Mouse (Mus musculus) liver, embryonic 15.5 days (tissue): Measurements from ENCODE around the gene Elovl6. TPM values are rescaled to one million over a fixed set of nuclear protein-coding genes. Genes with fewer than 3 reads are reported as not detected.

Experiments used
- ATAC-seq: fragments of 200-750 bp; cut with Nextera tagmentation; 2 replicates; pipeline ENCODE4 v1.8.0; 2017; ENCODE audit warnings: moderate number of reproducible peaks, mild to moderate bottlenecking, moderate library complexity; ENCODE audit not compliant: insufficient read depth
- H3K27ac ChIP-seq: fragments of 300-500 bp; sonication (generic); replicated peaks from 2 replicates; pipeline ENCODE4 v1.5.1; 2015; ENCODE audit warnings: mild to moderate bottlenecking, inconsistent platforms
- H3K27me3 ChIP-seq: fragments of 300-500 bp; sonication (generic); 2 replicates; pipeline ENCODE4 v1.6.1; 2015; ENCODE audit warnings: mild to moderate bottlenecking, inconsistent platforms
- H3K36me3 ChIP-seq: fragments of 300-500 bp; sonication (generic); replicated peaks from 2 replicates; pipeline ENCODE4 v1.6.1; 2015; ENCODE audit warnings: moderate library complexity, mild to moderate bottlenecking, inconsistent platforms
- H3K4me1 ChIP-seq: fragments of 300-500 bp; sonication (generic); replicated peaks from 2 replicates; pipeline ENCODE4 v1.6.1; 2015; ENCODE audit warnings: inconsistent platforms
- H3K4me2 ChIP-seq: fragments of 300-500 bp; sonication (generic); 2 replicates; pipeline ENCODE4 v1.6.1; 2015; ENCODE audit warnings: moderate library complexity, mild to moderate bottlenecking, inconsistent platforms
- H3K4me3 ChIP-seq: fragments of 300-500 bp; sonication (generic); replicated peaks from 2 replicates; pipeline ENCODE4 v1.5.1; 2015; ENCODE audit warnings: mild to moderate bottlenecking, inconsistent platforms
- H3K9ac ChIP-seq: fragments of 300-500 bp; sonication (generic); 2 replicates; pipeline ENCODE4 v1.6.1; 2015; ENCODE audit warnings: moderate library complexity, mild to moderate bottlenecking, inconsistent platforms
- H3K9me3 ChIP-seq: fragments of 300-500 bp; sonication (generic); replicated peaks from 2 replicates; pipeline ENCODE4 v1.6.1; 2016; ENCODE audit warnings: inconsistent platforms
- WGBS: fragments of 180-500 bp; shearing (Covaris S2); methylation state at CpG from one replicate; pipeline ENCODE4 v1.1.7; 2015; ENCODE audit warnings: mixed read lengths; ENCODE audit not compliant: insufficient replicate concordance; 5-methylcytosine and 5-hydroxymethylcytosine counted together
- polyA plus RNA-seq: library from polyadenylated mRNA; unstranded; fragments of >200 nt; fragmentation: Nextera tagmentation; extraction: Ambion mirVana; gene quantifications from 2 replicates; pipeline ENCODE4 v1.2.1, GENCODE M21; 2015

The Elovl6 gene
- polyA plus RNA-seq, 1 experiment from 2014 or later, result 10.3 TPM

DNA sequence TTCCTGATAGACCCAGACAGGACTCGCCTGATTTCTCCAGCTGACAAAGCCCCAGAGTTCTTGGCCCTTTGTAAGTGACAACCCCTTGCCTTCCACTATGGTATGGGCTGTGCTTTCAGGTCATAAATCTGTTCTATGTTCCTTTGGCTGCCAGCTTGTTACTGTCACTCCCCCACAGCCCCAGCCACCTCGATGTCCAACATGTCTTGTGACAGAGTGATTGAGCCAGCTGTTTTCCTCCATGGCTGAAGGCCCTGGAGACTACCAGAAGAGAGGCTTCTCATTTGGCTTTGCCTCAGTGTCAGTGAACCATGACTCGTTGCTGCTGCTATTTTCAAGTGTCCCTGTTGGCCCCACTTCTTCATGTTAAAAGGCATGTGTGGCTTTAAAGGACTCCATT is 113.3 kb downstream of the Elovl6 start:
- Histone ChIP-seq H3K9me3 (no peaks in the 10 kb centered on the region), H3K27ac (no peak overlapping the region), H3K27me3 (no peaks in the 10 kb centered on the region), H3K4me1 (no peaks in the 10 kb centered on the region), H3K36me3 (no peaks in the 10 kb centered on the region), H3K4me3 (no peak overlapping the region), H3K4me2 (no peak overlapping the region), H3K9ac (no peak overlapping the region)
- 38% methylated on average over 3 of the region's 3 CpGs for WGBS
- no peak for ATAC-seq

GRCm38 (mm10) chr3:129646781-129647180 is 114.6 kb downstream of the Elovl6 start:
- Histone ChIP-seq H3K4me3 (no peak overlapping the region), H3K27ac (no peak overlapping the region), H3K27me3 (no peaks in the 10 kb centered on the region), H3K36me3 (no peaks in the 10 kb centered on the region), H3K4me2 (no peak overlapping the region), H3K9me3 (no peaks in the 10 kb centered on the region), H3K9ac (no peak overlapping the region), H3K4me1 (no peaks in the 10 kb centered on the region)
- no peak for ATAC-seq
- WGBS, result 59% methylated on average over 5 of the region's 5 CpGs

- no peak overlapping the region for H3K27ac ChIP-seq
- no peak overlapping the region for H3K4me3 ChIP-seq
- H3K36me3 ChIP-seq, result no peaks in the 10 kb centered on the region
- H3K9ac ChIP-seq, result no peak overlapping the region
- no peaks in the 10 kb centered on the region for H3K4me1 ChIP-seq
- ATAC-seq, result no peak
- H3K27me3 ChIP-seq, result no peaks in the 10 kb centered on the region
- no peaks in the 10 kb centered on the region for H3K9me3 ChIP-seq
- no peak overlapping the region for H3K4me2 ChIP-seq
- WGBS, result 80% methylated on average over 10 of the region's 10 CpGs
Measured at GRCm38 (mm10) chr3:129647312-129647711, 115.2 kb downstream of the Elovl6 start.

- ATAC-seq, result no peak
Measured at GRCm38 (mm10) chr3:129648598-129648997, 116.4 kb downstream of the Elovl6 start.

DNA sequence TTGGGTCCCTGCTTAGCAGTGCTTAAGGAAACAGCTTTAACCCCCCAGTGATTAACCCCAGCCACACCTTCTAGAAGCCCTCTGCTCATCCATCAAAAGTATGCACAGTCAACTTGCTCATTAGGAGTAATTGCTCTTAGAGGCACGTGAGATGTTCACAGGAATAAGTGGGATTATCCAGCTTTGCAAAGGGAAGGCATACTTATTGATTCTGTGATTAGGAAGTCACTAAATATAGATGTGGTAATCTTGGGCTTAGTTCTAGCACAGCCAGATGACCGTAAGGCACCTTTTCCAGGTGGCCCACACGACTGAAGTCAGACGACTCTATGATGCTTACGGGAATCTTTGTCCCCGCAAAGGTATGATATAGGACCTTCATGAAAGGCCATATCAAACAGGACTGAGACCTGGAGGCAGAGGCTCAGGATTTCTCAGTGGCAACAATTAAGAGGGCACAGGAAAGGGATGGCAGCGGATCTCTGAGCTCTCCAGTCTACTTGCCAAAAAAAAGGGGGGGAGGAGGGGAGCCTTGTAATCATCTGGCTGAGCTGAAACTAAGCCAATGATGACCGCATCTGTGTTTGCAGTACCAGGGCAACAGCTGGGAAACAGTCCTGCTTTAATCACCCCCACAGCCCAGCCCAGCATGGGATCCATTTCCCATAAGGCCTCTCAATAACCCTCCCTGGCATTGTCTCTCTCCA is 117.6 kb downstream of the Elovl6 start:
- 69% methylated on average over 8 of the region's 8 CpGs for whole genome bisulfite sequencing
- Histone ChIP-seq H3K4me3 (no peak overlapping the region), H3K4me2 (no peak overlapping the region), H3K9ac (no peak overlapping the region), H3K36me3 (no peaks in the 10 kb centered on the region), H3K27me3 (no peaks in the 10 kb centered on the region), H3K9me3 (no peaks in the 10 kb centered on the region), H3K4me1 (no peaks in the 10 kb centered on the region), H3K27ac (no peak overlapping the region)
- no peak for ATAC-seq

More at GRCm38 (mm10) chr3:129648598-129648997, 116.4 kb downstream of the Elovl6 start:
- no peaks in the 10 kb centered on the region for H3K36me3 ChIP-seq
- H3K27ac ChIP-seq, result no peak overlapping the region
- no peaks in the 10 kb centered on the region for H3K9me3 ChIP-seq
- no peaks in the 10 kb centered on the region for H3K4me1 ChIP-seq
- H3K9ac ChIP-seq, result no peak overlapping the region
- WGBS, result 73% methylated on average over 5 of the region's 5 CpGs
- no peak overlapping the region for H3K4me2 ChIP-seq
- H3K4me3 ChIP-seq, result no peak overlapping the region
- no peaks in the 10 kb centered on the region for H3K27me3 ChIP-seq

DNA sequence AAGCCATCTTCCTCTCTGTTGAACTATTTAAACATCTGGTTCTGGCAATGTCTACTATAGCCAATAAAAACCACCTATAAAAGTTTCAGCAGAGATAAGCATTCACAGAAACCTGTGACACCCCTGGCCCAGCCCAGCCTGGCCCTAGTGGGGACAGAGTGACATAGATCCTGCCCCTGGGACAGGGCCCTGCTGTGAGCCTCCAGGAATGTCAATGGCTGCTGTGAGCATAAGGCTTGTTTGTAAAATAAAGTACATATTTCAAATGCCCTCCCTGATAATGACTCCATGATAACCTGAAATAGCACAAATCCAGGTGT is 118.1 kb downstream of the Elovl6 start:
- no peak for ATAC-seq
- Histone ChIP-seq H3K4me1 (no peaks in the 10 kb centered on the region), H3K36me3 (no peaks in the 10 kb centered on the region), H3K9ac (no peak overlapping the region), H3K9me3 (no peaks in the 10 kb centered on the region), H3K27ac (no peak overlapping the region), H3K4me2 (no peak overlapping the region), H3K4me3 (no peak overlapping the region), H3K27me3 (no peaks in the 10 kb centered on the region)

GRCm38 (mm10) chr3:129650931-129651330 is 118.8 kb downstream of the Elovl6 start:
- Histone ChIP-seq H3K9me3 (no peaks in the 10 kb centered on the region), H3K27me3 (no peaks in the 10 kb centered on the region), H3K27ac (no peak overlapping the region), H3K4me2 (no peak overlapping the region), H3K9ac (no peak overlapping the region), H3K4me1 (no peaks in the 10 kb centered on the region), H3K36me3 (no peaks in the 10 kb centered on the region), H3K4me3 (no peak overlapping the region)
- ATAC-seq, result no peak
- 49% methylated on average over 1 of the region's 1 CpGs for WGBS

DNA sequence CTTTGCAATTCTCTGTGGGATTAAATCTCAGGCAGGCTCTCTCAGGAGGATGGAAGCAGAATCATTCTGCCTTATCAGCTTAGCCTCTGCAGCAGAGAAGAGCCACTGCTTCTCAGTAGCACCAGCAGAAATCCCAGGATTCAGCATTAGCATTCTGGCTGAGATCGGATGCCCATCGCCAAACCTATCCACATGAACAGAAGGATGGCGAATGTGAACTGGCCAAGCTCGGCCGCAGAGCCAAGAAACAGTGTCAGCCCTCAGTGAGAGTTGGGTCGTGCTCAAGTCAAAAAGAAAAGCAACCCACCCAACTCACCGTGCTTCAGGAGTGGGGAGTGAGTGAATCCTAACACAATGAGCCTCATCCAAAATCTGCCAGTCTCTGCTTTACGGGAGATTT is 119.6 kb downstream of the Elovl6 start:
- no peak overlapping the region for H3K4me3 ChIP-seq
- no peaks in the 10 kb centered on the region for H3K36me3 ChIP-seq
- no peak overlapping the region for H3K27ac ChIP-seq
- WGBS, result 74% methylated on average over 8 of the region's 8 CpGs
- no peaks in the 10 kb centered on the region for H3K27me3 ChIP-seq
- H3K9ac ChIP-seq, result no peak overlapping the region
- H3K4me1 ChIP-seq, result no peaks in the 10 kb centered on the region
- H3K9me3 ChIP-seq, result no peaks in the 10 kb centered on the region
- no peak overlapping the region for H3K4me2 ChIP-seq
- no peak for ATAC-seq

- Histone ChIP-seq H3K4me1 (no peaks in the 10 kb centered on the region), H3K4me2 (no peak overlapping the region), H3K27ac (no peak overlapping the region), H3K9me3 (no peaks in the 10 kb centered on the region), H3K9ac (no peak overlapping the region), H3K27me3 (no peaks in the 10 kb centered on the region), H3K4me3 (no peak overlapping the region), H3K36me3 (no peaks in the 10 kb centered on the region)
- WGBS, result 60% methylated on average over 4 of the region's 4 CpGs
- no peak for ATAC-seq
Measured at GRCm38 (mm10) chr3:129652476-129652875, 120.3 kb downstream of the Elovl6 start.

DNA sequence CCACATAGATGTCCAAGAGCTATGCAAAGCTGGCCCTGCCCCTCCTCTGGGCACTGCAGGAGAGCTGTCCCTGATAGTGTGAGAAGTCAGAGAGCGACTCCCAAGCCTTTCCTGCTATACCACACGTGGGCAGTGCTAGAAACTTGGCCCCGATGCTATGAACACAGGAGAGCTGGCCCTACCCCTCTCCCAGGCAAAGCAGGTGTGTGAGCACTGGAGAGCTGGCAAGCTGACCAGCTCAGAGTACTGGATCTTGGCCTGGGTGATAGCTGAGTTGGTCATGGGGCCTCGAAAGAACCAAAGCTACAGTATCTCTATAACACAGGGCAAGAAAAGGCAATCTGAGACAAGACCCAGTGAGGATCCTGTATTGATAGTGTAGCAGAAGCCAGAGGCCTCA is 124.4 kb downstream of the Elovl6 start:
- WGBS, result 63% methylated on average over 4 of the region's 4 CpGs

DNA sequence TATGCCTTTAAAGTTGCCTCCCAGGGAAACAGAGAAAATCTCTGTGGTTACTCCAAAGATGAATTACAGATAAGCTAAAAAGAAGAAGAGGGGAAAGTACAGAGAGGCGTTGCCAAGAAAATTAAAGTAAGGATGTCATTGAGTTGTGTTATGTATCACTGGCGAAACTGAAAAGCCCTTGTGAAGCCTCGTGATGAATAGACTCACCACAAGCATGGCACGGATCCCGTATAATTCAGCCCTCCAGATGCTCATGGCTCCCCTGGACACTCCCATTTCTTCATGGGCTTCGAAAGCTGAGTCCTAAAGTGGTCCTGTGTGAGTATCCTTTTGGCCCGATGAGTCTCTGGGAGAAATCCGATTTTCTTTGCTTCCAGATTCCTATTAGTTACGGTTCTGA is 125.1 kb downstream of the Elovl6 start:
- H3K9ac ChIP-seq, result no peak overlapping the region
- no peak for ATAC-seq
- H3K36me3 ChIP-seq, result no peaks in the 10 kb centered on the region
- H3K9me3 ChIP-seq, result no peaks in the 10 kb centered on the region
- 60% methylated on average over 9 of the region's 9 CpGs for WGBS
- H3K4me3 ChIP-seq, result no peak overlapping the region
- H3K4me2 ChIP-seq, result no peak overlapping the region
- no peaks in the 10 kb centered on the region for H3K27me3 ChIP-seq
- no peak overlapping the region for H3K27ac ChIP-seq
- H3K4me1 ChIP-seq, result no peaks in the 10 kb centered on the region

More for the DNA sequence above, 124.4 kb downstream of the Elovl6 start:
- no peak for ATAC-seq
- H3K4me3 ChIP-seq, result no peak overlapping the region
- H3K36me3 ChIP-seq, result no peaks in the 10 kb centered on the region
- H3K27ac ChIP-seq, result no peak overlapping the region
- H3K9me3 ChIP-seq, result no peaks in the 10 kb centered on the region
- H3K4me1 ChIP-seq, result no peaks in the 10 kb centered on the region
- no peak overlapping the region for H3K9ac ChIP-seq
- no peak overlapping the region for H3K4me2 ChIP-seq
- no peaks in the 10 kb centered on the region for H3K27me3 ChIP-seq

- Histone ChIP-seq H3K27ac (no peak overlapping the region), H3K4me3 (no peak overlapping the region), H3K9ac (no peak overlapping the region), H3K4me2 (no peak overlapping the region), H3K27me3 (no peaks in the 10 kb centered on the region), H3K4me1 (no peaks in the 10 kb centered on the region), H3K36me3 (no peaks in the 10 kb centered on the region), H3K9me3 (no peaks in the 10 kb centered on the region)
- no peak for ATAC-seq
- 48% methylated on average over 11 of the region's 11 CpGs for WGBS
Measured at GRCm38 (mm10) chr3:129657775-129658174, 125.6 kb downstream of the Elovl6 start.
